11 mouse cellular contexts compared by ENCODE assay signal in the genomic region with DNA sequence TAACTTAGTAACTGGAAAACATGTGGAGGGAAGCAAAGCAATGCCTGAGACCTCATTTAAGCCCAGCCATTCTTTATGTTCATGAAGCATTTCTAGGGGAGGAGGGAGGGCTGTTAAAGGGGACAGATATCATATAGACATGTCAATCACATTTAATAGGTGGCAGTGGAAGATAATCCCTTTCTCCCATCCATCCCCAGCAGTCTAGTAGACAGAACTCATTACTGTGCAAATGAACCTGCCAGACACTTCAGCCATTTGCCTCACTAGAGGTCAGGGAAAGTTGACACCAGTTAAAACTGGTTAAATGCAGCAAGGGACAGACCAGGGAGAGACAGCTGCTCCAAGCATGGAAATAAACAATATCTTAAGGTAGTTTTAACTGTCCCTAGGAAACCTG.
DNase-seq lines count a peak whose midpoint lies in the region; ATAC-seq and TF ChIP-seq lines count a peak whose summit lies in the region.
"Had no signal": no experiment of that assay in that cellular context is flagged by ENCODE, and none has a peak within 500 bp of the region (broad histone marks: within the 10 kb centered on the region; RNA-seq: fewer than 3 reads in every experiment).

No protein-coding gene starts in this region.

- H3K9me3 ChIP-seq in hindbrain, embryonic 11.5 days (ENCODE audit: control insufficient read depth, low read length) = no peaks in the 10 kb centered on the region
- H3K9me3 ChIP-seq in midbrain, embryonic 11.5 days (ENCODE audit: control insufficient read depth, low read length) = no peaks in the 10 kb centered on the region
- H3K9me3 ChIP-seq in intestine, embryonic 16.5 days (ENCODE audit: control insufficient read depth, low read length) = no peaks in the 10 kb centered on the region
- H3K9me3 ChIP-seq: embryonic facial prominence, embryonic 13.5 days had no signal

- no peak overlapping the region for H3K9ac ChIP-seq in hindbrain, embryonic 11.5 days (ENCODE audit: low read depth, low read length)
- H3K9ac ChIP-seq in midbrain, embryonic 11.5 days (ENCODE audit: low read length) = no peak overlapping the region
- no peak overlapping the region for H3K9ac ChIP-seq in intestine, embryonic 16.5 days (ENCODE audit: low read depth, low read length)
- H3K9ac ChIP-seq: embryonic facial prominence, embryonic 13.5 days had no signal

- no peak for TF ChIP-seq POLR2A in brain, embryonic 14.5 days (IDR thresholded peaks at IDR 0.05; ENCODE audit: borderline replicate concordance, extremely low read depth, insufficient read depth, insufficient read length, poor library complexity, severe bottlenecking)

- no peak overlapping the region for H3K27ac ChIP-seq in hindbrain, embryonic 11.5 days (ENCODE audit: low read depth, low read length)
- no peak overlapping the region for H3K27ac ChIP-seq in midbrain, embryonic 11.5 days (ENCODE audit: low read depth, low read length)
- no peak overlapping the region for H3K27ac ChIP-seq in intestine, embryonic 16.5 days (ENCODE audit: low read length)
- H3K27ac ChIP-seq: embryonic facial prominence, embryonic 13.5 days had no signal

- H3K4me1 ChIP-seq in hindbrain, embryonic 11.5 days (replicated peaks; ENCODE audit: control insufficient read depth, insufficient read depth, low read length) = no peaks in the 10 kb centered on the region
- peaks cover 8% of the 10 kb centered on the region for H3K4me1 ChIP-seq in midbrain, embryonic 11.5 days (ENCODE audit: control insufficient read depth, insufficient read depth, low read length)
- H3K4me1 ChIP-seq in intestine, embryonic 16.5 days (ENCODE audit: control insufficient read depth, insufficient read depth, low read length) = no peaks in the 10 kb centered on the region
- H3K4me1 ChIP-seq: embryonic facial prominence, embryonic 13.5 days had no signal

- no peak overlapping the region for H3K4me2 ChIP-seq in hindbrain, embryonic 11.5 days (replicated peaks; ENCODE audit: low read depth, low read length)
- H3K4me2 ChIP-seq in midbrain, embryonic 11.5 days = no peak overlapping the region
- no peak overlapping the region for H3K4me2 ChIP-seq in intestine, embryonic 16.5 days (ENCODE audit: low read depth, low read length)
- H3K4me2 ChIP-seq: embryonic facial prominence, embryonic 13.5 days; heart, embryonic 11.5 days had no signal

- no peaks in the 10 kb centered on the region for H3K36me3 ChIP-seq in hindbrain, embryonic 11.5 days (ENCODE audit: control insufficient read depth, insufficient read depth, low read length)
- H3K36me3 ChIP-seq in midbrain, embryonic 11.5 days (ENCODE audit: control insufficient read depth, insufficient read depth, low read length) = no peaks in the 10 kb centered on the region
- H3K36me3 ChIP-seq in intestine, embryonic 16.5 days (ENCODE audit: control insufficient read depth, insufficient read depth, low read length) = no peaks in the 10 kb centered on the region
- H3K36me3 ChIP-seq: embryonic facial prominence, embryonic 13.5 days had no signal

- no peak overlapping the region for H3K4me3 ChIP-seq in hindbrain, embryonic 11.5 days (ENCODE audit: low read depth, low read length)
- no peak overlapping the region for H3K4me3 ChIP-seq in midbrain, embryonic 11.5 days (ENCODE audit: low read depth, low read length)
- no peak overlapping the region for H3K4me3 ChIP-seq in intestine, embryonic 16.5 days (ENCODE audit: low read length)
- H3K4me3 ChIP-seq: embryonic facial prominence, embryonic 13.5 days had no signal

- no peaks in the 10 kb centered on the region for H3K27me3 ChIP-seq in hindbrain, embryonic 11.5 days (ENCODE audit: control insufficient read depth, insufficient read depth, low read length)
- no peaks in the 10 kb centered on the region for H3K27me3 ChIP-seq in midbrain, embryonic 11.5 days (ENCODE audit: control insufficient read depth, insufficient read depth, low read length)
- no peaks in the 10 kb centered on the region for H3K27me3 ChIP-seq in intestine, embryonic 16.5 days (replicated peaks; ENCODE audit: control insufficient read depth, insufficient read depth, low read length)
- H3K27me3 ChIP-seq: embryonic facial prominence, embryonic 13.5 days had no signal

- no peak for TF ChIP-seq CTCF in brain, embryonic 14.5 days (IDR thresholded peaks at IDR 0.05; ENCODE audit: borderline replicate concordance, extremely low read depth, insufficient read depth, insufficient read length)

- peak; percentile 36 for DNase-seq in R1 (ENCODE audit: low read depth, low spot score)
- peak; percentile 83 for DNase-seq in brain, embryonic 14.5 days (ENCODE audit: low read depth)
- peak; percentile 57 for DNase-seq in hindbrain, embryonic 11.5 days (ENCODE audit: low spot score)
- peak; percentile 89 for DNase-seq in midbrain, embryonic 11.5 days (ENCODE audit: low spot score, missing footprints)
- no peak for DNase-seq in cerebellum, adult 8-10 months
- no peak for DNase-seq in spleen, adult 12 weeks (ENCODE audit: low spot score)
- DNase-seq: lung, postnatal 14 days had no signal

- ATAC-seq in hindbrain, embryonic 11.5 days (ENCODE audit: low FRiP score) = peak; percentile 93
- ATAC-seq in midbrain, embryonic 11.5 days (ENCODE audit: low FRiP score) = peak; percentile 96
- no peak for ATAC-seq in intestine, embryonic 16.5 days
- ATAC-seq: activated CD4-positive, CD25-positive, alpha-beta regulatory T cell, adult 4 months had no signal

Comparison
In these comparisons a context has a peak if more than half of its experiments do, and no peak if none do; other contexts are left out.
1. DNase-seq: peak in R1 (single experiment), brain, embryonic 14.5 days (single experiment), hindbrain, embryonic 11.5 days (single experiment) and midbrain, embryonic 11.5 days (single experiment); none in cerebellum, adult 8-10 months (single experiment) and spleen, adult 12 weeks (single experiment).